Mouse (Mus musculus): ENCODE measurements around the gene 1110017D15Rik.

DNA sequence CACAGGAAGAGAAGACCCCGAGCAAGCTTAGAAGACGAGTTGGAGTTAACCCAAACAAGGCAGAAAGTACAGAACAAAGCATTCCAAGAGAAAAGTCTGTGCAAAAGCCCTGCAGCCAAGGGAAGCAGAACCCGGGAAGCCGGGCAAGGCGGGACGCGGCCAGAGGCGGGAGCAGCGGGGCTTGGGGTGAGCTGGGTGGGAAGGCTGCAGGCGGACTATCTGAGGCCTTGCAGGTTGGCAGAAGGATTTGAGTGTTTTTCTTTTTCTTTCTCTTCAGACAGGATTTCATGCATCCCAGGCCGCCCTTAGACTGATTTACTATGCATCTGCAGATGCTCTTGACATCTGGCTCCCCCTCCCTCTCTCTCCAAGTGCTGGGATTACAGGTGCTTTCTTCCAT, 36.0 kb upstream of the 1110017D15Rik start:
- TF ChIP-seq POLR2AphosphoS5 (IDR thresholded peaks at IDR 0.05; ENCODE audit: insufficient replicate concordance, low read depth, low read length), result no peak
- no peak for TF ChIP-seq CTCF (IDR thresholded peaks at IDR 0.05; ENCODE audit: low read depth, low read length)

Data from G1E (cell line).